Mouse (Mus musculus): ENCODE measurements at regions not wholly inside any gene's neighbourhood (a gene's known extent, or its start where the extent isn't known, plus 50 kb on each side); places are given as distances from the start of the nearest gene placed in this dataset.

- Histone ChIP-seq H3K9ac (ENCODE audit: low read length) (no peak overlapping the region), H3K9me3 (ENCODE audit: control insufficient read depth, low read length) (no peaks in the 10 kb centered on the region), H3K27me3 (ENCODE audit: control insufficient read depth, insufficient read depth, low read length) (no peaks in the 10 kb centered on the region), H3K4me3 (ENCODE audit: low read depth, low read length) (no peak overlapping the region), H3K36me3 (ENCODE audit: control insufficient read depth, insufficient read depth, low read length) (no peaks in the 10 kb centered on the region), H3K4me2 (ENCODE audit: low read depth, severe bottlenecking) (no peak overlapping the region), H3K27ac (replicated peaks; ENCODE audit: low read depth, low read length) (no peak overlapping the region), H3K4me1 (ENCODE audit: control insufficient read depth, insufficient read depth, low read length) (no peaks in the 10 kb centered on the region)
- DNase-seq (ENCODE audit: low spot score) (no peak), ATAC-seq (ENCODE audit: insufficient number of reproducible peaks, low FRiP score, low TSS enrichment, low read depth) (no peak)
- WGBS, result 90% methylated on average over 2 of the region's 2 CpGs
These were observed 191.5 kb upstream of the Epha5 start for GRCm38 (mm10) chr5:84608683-84609082.

- DNase-seq (ENCODE audit: low spot score) (no peak), ATAC-seq (ENCODE audit: insufficient number of reproducible peaks, low FRiP score, low TSS enrichment, low read depth) (no peak)
- Histone ChIP-seq H3K4me2 (ENCODE audit: low read depth, severe bottlenecking) (no peak overlapping the region), H3K9ac (ENCODE audit: low read length) (no peak overlapping the region), H3K27ac (replicated peaks; ENCODE audit: low read depth, low read length) (no peak overlapping the region), H3K27me3 (ENCODE audit: control insufficient read depth, insufficient read depth, low read length) (no peaks in the 10 kb centered on the region), H3K4me1 (ENCODE audit: control insufficient read depth, insufficient read depth, low read length) (no peaks in the 10 kb centered on the region), H3K4me3 (ENCODE audit: low read depth, low read length) (no peak overlapping the region), H3K36me3 (ENCODE audit: control insufficient read depth, insufficient read depth, low read length) (no peaks in the 10 kb centered on the region), H3K9me3 (ENCODE audit: control insufficient read depth, low read length) (no peaks in the 10 kb centered on the region)
- WGBS, result 90% methylated on average over 5 of the region's 5 CpGs
These were observed 148.2 kb upstream of the Epha5 start for GRCm38 (mm10) chr5:84565311-84565946.

- Histone ChIP-seq H3K4me3 (ENCODE audit: low read depth, low read length) (no peak overlapping the region), H3K36me3 (ENCODE audit: control insufficient read depth, insufficient read depth, low read length) (no peaks in the 10 kb centered on the region), H3K4me1 (ENCODE audit: control insufficient read depth, insufficient read depth, low read length) (no peaks in the 10 kb centered on the region), H3K4me2 (ENCODE audit: low read depth, severe bottlenecking) (no peak overlapping the region), H3K27me3 (ENCODE audit: control insufficient read depth, insufficient read depth, low read length) (no peaks in the 10 kb centered on the region), H3K9me3 (ENCODE audit: control insufficient read depth, low read length) (no peaks in the 10 kb centered on the region), H3K9ac (ENCODE audit: low read length) (no peak overlapping the region), H3K27ac (replicated peaks; ENCODE audit: low read depth, low read length) (no peak overlapping the region)
- ATAC-seq (ENCODE audit: insufficient number of reproducible peaks, low FRiP score, low TSS enrichment, low read depth), result no peak
- DNase-seq (ENCODE audit: low spot score), result no peak
These were observed 102.7 kb upstream of the Epha5 start for GRCm38 (mm10) chr5:84519836-84520235.

GRCm38 (mm10) chr5:84510144-84510543 lies 93.0 kb upstream of the Epha5 start:
- H3K9ac ChIP-seq (ENCODE audit: low read length), result no peak overlapping the region
- ATAC-seq (ENCODE audit: insufficient number of reproducible peaks, low FRiP score, low TSS enrichment, low read depth), result no peak
- no peak for DNase-seq (ENCODE audit: low spot score)
- no peaks in the 10 kb centered on the region for H3K9me3 ChIP-seq (ENCODE audit: control insufficient read depth, low read length)
- H3K27ac ChIP-seq (replicated peaks; ENCODE audit: low read depth, low read length), result no peak overlapping the region
- H3K27me3 ChIP-seq (ENCODE audit: control insufficient read depth, insufficient read depth, low read length), result no peaks in the 10 kb centered on the region
- no peaks in the 10 kb centered on the region for H3K4me1 ChIP-seq (ENCODE audit: control insufficient read depth, insufficient read depth, low read length)
- H3K4me2 ChIP-seq (ENCODE audit: low read depth, severe bottlenecking), result no peak overlapping the region
- WGBS, result 79% methylated on average over 5 of the region's 5 CpGs
- H3K36me3 ChIP-seq (ENCODE audit: control insufficient read depth, insufficient read depth, low read length), result no peaks in the 10 kb centered on the region
- H3K4me3 ChIP-seq (ENCODE audit: low read depth, low read length), result no peak overlapping the region

- H3K36me3 ChIP-seq (ENCODE audit: control insufficient read depth, insufficient read depth, low read length), result no peaks in the 10 kb centered on the region
- ATAC-seq (ENCODE audit: insufficient number of reproducible peaks, low FRiP score, low TSS enrichment, low read depth) (no peak), DNase-seq (ENCODE audit: low spot score) (no peak)
- no peak overlapping the region for H3K4me2 ChIP-seq (ENCODE audit: low read depth, severe bottlenecking)
- no peaks in the 10 kb centered on the region for H3K4me1 ChIP-seq (ENCODE audit: control insufficient read depth, insufficient read depth, low read length)
- H3K27ac ChIP-seq (replicated peaks; ENCODE audit: low read depth, low read length), result no peak overlapping the region
- H3K9me3 ChIP-seq (ENCODE audit: control insufficient read depth, low read length), result no peaks in the 10 kb centered on the region
- H3K9ac ChIP-seq (ENCODE audit: low read length), result no peak overlapping the region
- H3K27me3 ChIP-seq (ENCODE audit: control insufficient read depth, insufficient read depth, low read length), result no peaks in the 10 kb centered on the region
- H3K4me3 ChIP-seq (ENCODE audit: low read depth, low read length), result no peak overlapping the region
These were observed 63.8 kb upstream of the Epha5 start for GRCm38 (mm10) chr5:84480978-84481377.

All from limb, embryonic 11.5 days (tissue).